Mouse (Mus musculus): ENCODE results near the gene Mapt. TPM values are rescaled to one million over a fixed set of nuclear protein-coding genes. Genes with fewer than 3 reads are reported as not detected.

Mapt gene
- polyA plus RNA-seq, 1 experiment = 275 TPM

GRCm38 (mm10) chr11:104220291-104220690 lies 10.9 kb upstream of the Mapt start:
- TF ChIP-seq POLR2A (IDR thresholded peaks at IDR 0.05; ENCODE audit: borderline replicate concordance, insufficient read depth, low read length) (no peak), CTCF (IDR thresholded peaks at IDR 0.05; ENCODE audit: borderline replicate concordance, insufficient read depth, low read depth, low read length) (no peak)
- Histone ChIP-seq H3K27me3 (ENCODE audit: control insufficient read depth, insufficient read depth, low read length) (no peaks in the 10 kb centered on the region), H3K27ac (ENCODE audit: insufficient read depth, low read length) (peak overlapping the region; percentile 66; the same call in 1 of the 2 replicates), H3K4me1 (ENCODE audit: control insufficient read depth, insufficient read depth, low read length) (no peaks in the 10 kb centered on the region), H3K4me3 (replicated peaks; ENCODE audit: insufficient read depth, low read depth, low read length) (no peak overlapping the region)
- no peak for DNase-seq
- 69% methylated on average over 4 of the region's 4 CpGs for WGBS

DNA sequence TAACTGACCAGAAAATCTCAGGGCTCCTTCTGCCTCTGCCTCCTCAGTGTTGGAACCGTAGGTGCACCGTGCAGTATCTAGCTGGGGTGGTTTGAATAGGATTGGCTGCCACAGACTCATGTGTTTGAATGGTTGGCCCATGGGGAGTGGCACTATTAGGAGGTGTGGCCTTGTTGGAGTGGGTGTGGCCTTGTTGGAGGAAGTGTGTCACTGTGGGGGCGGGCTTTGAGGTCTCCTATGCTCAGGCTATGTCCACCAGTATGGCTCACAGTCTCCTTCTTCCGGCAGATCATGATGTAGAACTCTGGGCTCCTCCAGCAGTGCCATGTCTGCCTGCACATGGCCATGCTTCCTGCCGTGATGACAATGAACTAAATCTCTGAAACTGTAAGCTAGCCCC lies 9.4 kb upstream of the Mapt start:
- H3K4me3 ChIP-seq (replicated peaks; ENCODE audit: insufficient read depth, low read depth, low read length) = no peak overlapping the region
- no peaks in the 10 kb centered on the region for H3K27me3 ChIP-seq (ENCODE audit: control insufficient read depth, insufficient read depth, low read length)
- H3K27ac ChIP-seq (ENCODE audit: insufficient read depth, low read length) = no peak overlapping the region
- DNase-seq = no peak
- 89% methylated on average over 5 of the region's 5 CpGs for WGBS
- no peaks in the 10 kb centered on the region for H3K4me1 ChIP-seq (ENCODE audit: control insufficient read depth, insufficient read depth, low read length)
- TF ChIP-seq POLR2A (IDR thresholded peaks at IDR 0.05; ENCODE audit: borderline replicate concordance, insufficient read depth, low read length) (no peak), CTCF (IDR thresholded peaks at IDR 0.05; ENCODE audit: borderline replicate concordance, insufficient read depth, low read depth, low read length) (no peak)

- H3K4me3 ChIP-seq (replicated peaks; ENCODE audit: insufficient read depth, low read depth, low read length) = no peak overlapping the region
- no peaks in the 10 kb centered on the region for H3K27me3 ChIP-seq (ENCODE audit: control insufficient read depth, insufficient read depth, low read length)
- DNase-seq = no peak
- WGBS = 84% methylated on average over 9 of the region's 9 CpGs
- TF ChIP-seq CTCF (IDR thresholded peaks at IDR 0.05; ENCODE audit: borderline replicate concordance, insufficient read depth, low read depth, low read length) (no peak), POLR2A (IDR thresholded peaks at IDR 0.05; ENCODE audit: borderline replicate concordance, insufficient read depth, low read length) (no peak)
- H3K27ac ChIP-seq (ENCODE audit: insufficient read depth, low read length) = no peak overlapping the region
- H3K4me1 ChIP-seq (ENCODE audit: control insufficient read depth, insufficient read depth, low read length) = no peaks in the 10 kb centered on the region
These were observed 7.9 kb upstream of the Mapt start for GRCm38 (mm10) chr11:104223301-104223700.

- WGBS = 75% methylated on average over 4 of the region's 4 CpGs
- Histone ChIP-seq H3K4me1 (ENCODE audit: control insufficient read depth, insufficient read depth, low read length) (peaks cover 3% of the 10 kb centered on the region), H3K27me3 (ENCODE audit: control insufficient read depth, insufficient read depth, low read length) (no peaks in the 10 kb centered on the region), H3K4me3 (replicated peaks; ENCODE audit: insufficient read depth, low read depth, low read length) (no peak overlapping the region), H3K27ac (ENCODE audit: insufficient read depth, low read length) (no peak overlapping the region)
- TF ChIP-seq POLR2A (IDR thresholded peaks at IDR 0.05; ENCODE audit: borderline replicate concordance, insufficient read depth, low read length) (no peak), CTCF (IDR thresholded peaks at IDR 0.05; ENCODE audit: borderline replicate concordance, insufficient read depth, low read depth, low read length) (no peak)
- DNase-seq = no peak
These were observed 1.8 kb upstream of the Mapt start for GRCm38 (mm10) chr11:104229391-104229790.

DNA sequence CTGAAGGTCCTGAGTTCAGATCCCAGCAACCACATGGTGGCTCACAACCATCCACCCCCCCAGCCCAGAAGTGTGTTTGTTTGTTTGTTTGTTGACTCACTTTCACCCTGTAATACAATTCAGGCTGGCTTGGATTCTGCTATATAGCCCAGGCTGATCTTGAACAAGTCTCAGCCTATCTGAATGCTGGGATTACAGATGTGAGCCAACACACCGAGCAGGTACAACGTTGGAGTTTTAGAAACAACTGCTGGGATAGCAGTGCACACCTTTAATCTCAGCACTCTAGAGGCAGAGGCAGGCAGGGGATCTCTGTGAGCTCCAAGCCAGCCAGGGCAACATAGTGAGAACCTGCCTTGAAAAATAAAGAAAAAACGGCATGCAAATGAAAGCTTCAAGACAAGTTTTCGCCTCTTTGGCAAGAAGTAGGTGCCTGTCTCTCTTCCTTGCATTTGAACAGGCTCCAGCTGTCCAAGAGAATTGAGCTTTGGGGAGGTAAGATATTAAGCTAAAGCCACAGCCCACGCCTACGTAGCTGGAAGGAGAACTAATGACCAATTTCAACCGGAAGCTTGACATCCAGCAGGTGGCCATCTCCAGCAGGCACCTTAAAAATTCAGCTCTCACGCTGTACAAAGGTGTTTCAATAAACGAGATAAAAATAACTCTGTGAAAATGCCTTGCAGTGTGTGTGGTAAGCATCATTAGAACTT lies 968 bp upstream of the Mapt start:
- peak; percentile 43 to 52 for DNase-seq
- peak overlapping the region; percentile 94 for H3K4me3 ChIP-seq (replicated peaks; ENCODE audit: insufficient read depth, low read depth, low read length)
- 13% methylated on average over 9 of the region's 9 CpGs for WGBS
- TF ChIP-seq POLR2A (IDR thresholded peaks at IDR 0.05; ENCODE audit: borderline replicate concordance, insufficient read depth, low read length) (no peak), CTCF (IDR thresholded peaks at IDR 0.05; ENCODE audit: borderline replicate concordance, insufficient read depth, low read depth, low read length) (no peak)
- no peak overlapping the region for H3K27ac ChIP-seq (ENCODE audit: insufficient read depth, low read length)
- H3K27me3 ChIP-seq (ENCODE audit: control insufficient read depth, insufficient read depth, low read length) = no peaks in the 10 kb centered on the region
- peaks cover 10% of the 10 kb centered on the region for H3K4me1 ChIP-seq (ENCODE audit: control insufficient read depth, insufficient read depth, low read length)

DNA sequence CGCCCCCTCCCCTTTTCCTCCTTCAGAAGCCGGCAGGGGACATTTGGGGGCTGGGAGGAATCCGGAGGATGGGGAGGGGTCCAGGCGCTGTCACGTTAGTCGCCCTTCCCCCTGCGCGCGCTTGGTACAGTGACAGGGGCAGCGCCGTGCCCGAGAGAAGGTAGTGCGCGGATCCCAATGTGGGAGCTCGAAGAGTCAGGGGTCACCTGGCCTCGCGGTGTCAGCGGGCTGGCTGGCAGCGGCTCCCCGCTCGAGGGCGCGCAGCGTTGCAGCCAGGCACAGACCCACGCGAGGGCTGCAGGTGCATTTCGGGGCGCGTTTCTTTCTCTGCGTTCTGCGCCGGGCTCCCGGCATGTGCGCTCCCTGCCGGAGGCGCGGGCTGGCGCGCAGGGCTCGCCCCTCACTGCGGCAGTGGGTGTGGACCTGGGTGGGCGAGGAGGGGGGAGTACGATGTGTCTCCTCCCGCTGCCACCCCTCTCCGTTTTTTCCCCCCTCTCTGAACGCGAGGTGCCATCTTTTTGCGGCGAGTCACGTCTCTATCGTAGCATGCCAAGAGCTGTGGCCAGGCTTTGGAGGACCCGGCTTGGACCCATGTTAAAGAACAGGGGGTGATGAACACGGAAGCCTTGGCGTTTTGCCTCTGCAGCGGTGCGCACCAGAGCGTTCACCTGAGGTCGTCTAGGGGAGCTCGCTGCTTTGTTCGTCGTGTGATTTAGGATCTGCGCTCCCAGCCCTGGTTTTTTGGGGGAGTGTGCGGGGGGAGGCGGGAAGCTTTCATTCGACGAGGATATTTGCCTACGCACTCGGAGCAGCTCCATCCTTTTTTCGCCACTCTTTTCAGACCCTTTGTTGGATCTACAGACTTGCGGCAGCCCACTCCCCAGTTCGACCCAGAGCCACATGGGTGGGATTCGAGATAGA lies 1.2 kb downstream of the Mapt start:
- peaks cover 17% of the 10 kb centered on the region for H3K4me1 ChIP-seq (ENCODE audit: control insufficient read depth, insufficient read depth, low read length)
- H3K27me3 ChIP-seq (ENCODE audit: control insufficient read depth, insufficient read depth, low read length) = no peaks in the 10 kb centered on the region
- H3K4me3 ChIP-seq (replicated peaks; ENCODE audit: insufficient read depth, low read depth, low read length) = peak overlapping the region; percentile 90
- peak overlapping the region; percentile 95 for H3K27ac ChIP-seq (ENCODE audit: insufficient read depth, low read length)
- peak; percentile 79 to 81 for DNase-seq
- under 1% methylated on average over 72 of the region's 72 CpGs for WGBS
- TF ChIP-seq POLR2A (IDR thresholded peaks at IDR 0.05; ENCODE audit: borderline replicate concordance, insufficient read depth, low read length) (no peak), CTCF (IDR thresholded peaks at IDR 0.05; ENCODE audit: borderline replicate concordance, insufficient read depth, low read depth, low read length) (no peak)

DNA sequence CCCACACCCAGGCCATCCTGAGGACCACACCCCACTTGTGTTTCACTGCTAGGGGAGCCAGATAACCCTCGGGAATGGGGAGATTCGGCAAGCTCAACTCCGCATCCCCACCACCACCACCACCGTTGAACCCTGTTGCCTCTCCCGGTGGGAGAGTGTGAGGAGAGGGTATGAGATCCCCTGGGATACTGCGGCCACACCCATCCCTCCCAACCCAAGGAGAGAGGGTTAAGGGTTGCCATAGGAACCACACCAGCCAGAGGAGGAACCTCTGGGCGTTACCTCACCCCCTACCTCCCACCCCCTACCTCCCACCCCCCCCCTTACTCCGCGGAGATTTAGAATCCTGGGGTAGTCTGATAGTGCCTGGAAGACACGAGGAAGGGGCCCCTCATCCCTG lies 1.9 kb downstream of the Mapt start:
- peak overlapping the region; percentile 95 for H3K27ac ChIP-seq (ENCODE audit: insufficient read depth, low read length)
- under 1% methylated on average over 10 of the region's 10 CpGs for WGBS
- TF ChIP-seq CTCF (IDR thresholded peaks at IDR 0.05; ENCODE audit: borderline replicate concordance, insufficient read depth, low read depth, low read length) (no peak), POLR2A (IDR thresholded peaks at IDR 0.05; ENCODE audit: borderline replicate concordance, insufficient read depth, low read length) (no peak)
- no peak for DNase-seq
- H3K4me1 ChIP-seq (ENCODE audit: control insufficient read depth, insufficient read depth, low read length) = peaks cover 24% of the 10 kb centered on the region
- H3K4me3 ChIP-seq (replicated peaks; ENCODE audit: insufficient read depth, low read depth, low read length) = peak overlapping the region; percentile 90
- H3K27me3 ChIP-seq (ENCODE audit: control insufficient read depth, insufficient read depth, low read length) = no peaks in the 10 kb centered on the region
